Mouse (Mus musculus) heart, embryonic 14.5 days (tissue): ENCODE results near the gene BC035044. TPM values are rescaled to one million over a fixed set of nuclear protein-coding genes. Genes with fewer than 3 reads are reported as not detected.
"Not testable (repeated sequence)": the region's sequence is repeated elsewhere in the genome, so short reads cannot be mapped to it uniquely, and the experiment has no call there.

Experiments used
- ATAC-seq: fragments of 200-750 bp; cut with Nextera tagmentation; 2 replicates; pipeline ENCODE4 v1.8.0; 2017; ENCODE audit warnings: low read depth, moderate TSS enrichment; ENCODE audit not compliant: insufficient number of reproducible peaks, insufficient read depth, low FRiP score
- H3K27ac ChIP-seq, 2 experiments: fragments of 200-500 bp in 1 of 2; fragments of 300-500 bp in 1 of 2; sonication (generic) in 1 of 2; replicated peaks in 1 of 2; 2 replicates each; pipeline ENCODE4 v1.5.1; 2012 to 2014; ENCODE audit warnings: low read depth in 2 of 2, low read length in 2 of 2, control low read depth in 1 of 2, mild to moderate bottlenecking in 1 of 2, mixed read lengths in 1 of 2; ENCODE audit not compliant: control insufficient read depth in 1 of 2, insufficient read depth in 1 of 2
- H3K27me3 ChIP-seq: fragments of 300-500 bp; sonication (generic); 2 replicates; pipeline ENCODE4 v1.6.1; 2014; ENCODE audit warnings: mild to moderate bottlenecking, low read length, control low read depth; ENCODE audit not compliant: control insufficient read depth, insufficient read depth
- H3K36me3 ChIP-seq: fragments of 300-500 bp; sonication (generic); 2 replicates; pipeline ENCODE4 v1.6.1; 2014; ENCODE audit warnings: mild to moderate bottlenecking, control low read depth, low read length, mixed read lengths; ENCODE audit not compliant: control insufficient read depth, insufficient read depth
- H3K4me1 ChIP-seq, 2 experiments: fragments of 200-500 bp in 1 of 2; fragments of 300-500 bp in 1 of 2; sonication (generic) in 1 of 2; 2 replicates each; pipeline ENCODE4 v1.6.1; 2012 to 2014; ENCODE audit warnings: low read length in 2 of 2, control low read depth in 1 of 2, mixed read lengths in 1 of 2; ENCODE audit not compliant: control insufficient read depth in 2 of 2, insufficient read depth in 2 of 2
- H3K4me2 ChIP-seq: fragments of 300-500 bp; sonication (generic); 2 replicates; pipeline ENCODE4 v1.6.1; 2014; ENCODE audit warnings: mild to moderate bottlenecking, low read length
- H3K4me3 ChIP-seq, 2 experiments: fragments of 200-500 bp in 1 of 2; fragments of 300-500 bp in 1 of 2; sonication (generic) in 1 of 2; 2 replicates each; pipeline ENCODE4 v1.5.1; 2012 to 2014; ENCODE audit warnings: low read length in 2 of 2, mild to moderate bottlenecking in 2 of 2, control low read depth in 1 of 2, low read depth in 1 of 2, moderate library complexity in 1 of 2; ENCODE audit not compliant: control insufficient read depth in 1 of 2, insufficient read depth in 1 of 2
- H3K9ac ChIP-seq: fragments of 300-500 bp; sonication (generic); 2 replicates; pipeline ENCODE4 v1.6.1; 2014; ENCODE audit warnings: mild to moderate bottlenecking, low read length
- H3K9me3 ChIP-seq: fragments of 300-500 bp; sonication (generic); 2 replicates; pipeline ENCODE4 v1.6.1; 2016; ENCODE audit warnings: low read length, control low read depth; ENCODE audit not compliant: control insufficient read depth
- WGBS: fragments of 180-500 bp; shearing (Covaris S2); extraction: QIAGEN DNeasy Blood & Tissue Kit; methylation state at CpG from one replicate; pipeline ENCODE4 v1.1.7; 2014; 5-methylcytosine and 5-hydroxymethylcytosine counted together
- polyA plus RNA-seq: library from polyadenylated mRNA; unstranded; fragments of >200 nt; fragmentation: Nextera tagmentation; extraction: Ambion mirVana; gene quantifications from 2 replicates; pipeline ENCODE4 v1.2.1, GENCODE M21; 2014

Gene BC035044
- polyA plus RNA-seq: 0.34 TPM in 1 of 2 replicates, not detected in the other

- Histone ChIP-seq H3K4me3 (no peak within 1 kb of the TSS), H3K4me2 (no peak within 1 kb of the TSS), H3K36me3 (no peaks in the 10 kb centered on the region), H3K4me1 (no peaks in the 10 kb centered on the region), H3K9me3 (no peaks in the 10 kb centered on the region), H3K9ac (no peak within 1 kb of the TSS), H3K27ac (no peak within 1 kb of the TSS), H3K27me3 (no peaks in the 10 kb centered on the region)
- ATAC-seq: no peak
- 45% methylated on average over 2 of the region's 2 CpGs for WGBS
Measured at GRCm38 (mm10) chr6:128890948-128891355, at the start of gene BC035044. TSS of gene BC035044 (minus strand) at chr6:128891126.

DNA sequence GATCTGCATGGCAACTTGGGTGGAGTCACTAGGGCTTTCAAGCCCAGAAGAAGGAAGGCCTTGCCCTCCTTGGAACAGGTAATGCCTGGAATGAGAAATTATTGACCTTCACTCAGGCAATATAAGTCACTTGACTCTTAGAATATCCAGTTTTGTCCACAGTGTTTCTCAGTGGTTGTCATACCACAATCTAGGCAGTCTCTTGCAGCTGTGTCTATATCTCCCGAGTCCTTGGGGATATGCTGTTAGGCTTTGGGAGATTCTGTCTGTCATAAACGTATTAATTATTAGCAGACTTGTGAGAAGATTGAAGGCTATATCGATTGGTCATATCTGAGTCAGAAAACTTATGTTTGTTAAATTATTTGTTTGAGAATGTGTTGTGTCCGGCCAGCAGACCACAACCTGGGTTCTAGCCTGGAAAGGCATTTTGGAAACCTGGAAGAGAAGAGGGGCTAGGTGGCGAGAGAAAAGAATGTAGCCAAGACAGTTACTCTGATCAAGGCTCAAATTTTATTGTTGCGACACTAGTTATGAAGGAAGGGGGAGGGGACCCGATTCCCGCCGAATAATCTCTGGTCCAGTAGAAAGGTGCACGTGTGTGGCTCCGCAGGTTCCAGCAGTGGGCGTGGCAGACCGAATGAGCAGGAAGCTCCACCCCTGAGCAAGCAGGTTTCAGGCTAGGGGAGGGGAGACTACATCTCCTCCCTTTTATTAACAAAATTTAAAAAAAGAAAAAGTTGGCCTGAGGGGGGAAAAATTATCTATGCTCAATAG is 45.2 kb upstream of the BC035044 start:
- not testable (repeated sequence) for H3K4me3 ChIP-seq, ATAC-seq, H3K4me1 ChIP-seq, H3K36me3 ChIP-seq, H3K9me3 ChIP-seq, H3K9ac ChIP-seq, H3K27ac ChIP-seq, H3K4me2 ChIP-seq, H3K27me3 ChIP-seq
- WGBS: 80% methylated on average over 4 of the region's 13 CpGs

GRCm38 (mm10) chr6:128934081-128934480 is 43.2 kb upstream of the BC035044 start, which contains the start of gene Clec2g:
TSS of gene Clec2g (plus strand) at chr6:128934381.
- ATAC-seq, H3K4me1 ChIP-seq, H3K27me3 ChIP-seq, H3K4me2 ChIP-seq, H3K36me3 ChIP-seq, H3K4me3 ChIP-seq, H3K9ac ChIP-seq, H3K9me3 ChIP-seq, H3K27ac ChIP-seq: not testable (repeated sequence)
- 91% methylated on average over 4 of the region's 4 CpGs for WGBS

- no peaks in the 10 kb centered on the region for H3K27me3 ChIP-seq
- no peaks in the 10 kb centered on the region for H3K4me1 ChIP-seq
- ATAC-seq: no peak
- 76% methylated on average over 2 of the region's 2 CpGs for WGBS
- H3K36me3 ChIP-seq: no peaks in the 10 kb centered on the region
- no peak overlapping the region for H3K4me3 ChIP-seq
- no peak overlapping the region for H3K4me2 ChIP-seq
- no peaks in the 10 kb centered on the region for H3K9me3 ChIP-seq
- no peak overlapping the region for H3K9ac ChIP-seq
- no peak overlapping the region for H3K27ac ChIP-seq
Measured at GRCm38 (mm10) chr6:128933050-128933449, 42.1 kb upstream of the BC035044 start.

DNA sequence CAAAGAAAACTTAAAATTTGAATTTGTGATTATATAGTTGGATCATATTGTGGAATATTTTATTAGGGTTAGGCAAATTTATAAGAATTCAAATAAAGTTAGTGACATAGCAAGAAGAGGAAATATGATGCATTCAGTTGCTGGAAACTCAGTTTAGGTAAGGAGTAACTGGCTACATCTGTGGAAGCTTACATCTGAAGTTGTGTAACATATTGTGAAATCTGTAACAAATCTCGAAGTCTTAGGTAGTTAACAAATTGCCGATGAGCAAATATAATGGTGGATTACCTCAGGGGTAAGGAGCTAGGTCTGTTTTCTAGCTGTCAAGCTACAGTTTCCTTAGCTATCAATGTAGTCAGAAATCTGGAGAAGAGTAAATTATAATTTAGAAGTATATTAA is 26.4 kb upstream of the BC035044 start:
- 72% methylated on average over 2 of the region's 2 CpGs for WGBS
- Histone ChIP-seq H3K4me3 (no peak overlapping the region), H3K4me1 (no peaks in the 10 kb centered on the region), H3K9me3 (no peaks in the 10 kb centered on the region), H3K27me3 (no peaks in the 10 kb centered on the region), H3K4me2 (no peak overlapping the region), H3K27ac (no peak overlapping the region), H3K9ac (no peak overlapping the region), H3K36me3 (no peaks in the 10 kb centered on the region)
- ATAC-seq: no peak

DNA sequence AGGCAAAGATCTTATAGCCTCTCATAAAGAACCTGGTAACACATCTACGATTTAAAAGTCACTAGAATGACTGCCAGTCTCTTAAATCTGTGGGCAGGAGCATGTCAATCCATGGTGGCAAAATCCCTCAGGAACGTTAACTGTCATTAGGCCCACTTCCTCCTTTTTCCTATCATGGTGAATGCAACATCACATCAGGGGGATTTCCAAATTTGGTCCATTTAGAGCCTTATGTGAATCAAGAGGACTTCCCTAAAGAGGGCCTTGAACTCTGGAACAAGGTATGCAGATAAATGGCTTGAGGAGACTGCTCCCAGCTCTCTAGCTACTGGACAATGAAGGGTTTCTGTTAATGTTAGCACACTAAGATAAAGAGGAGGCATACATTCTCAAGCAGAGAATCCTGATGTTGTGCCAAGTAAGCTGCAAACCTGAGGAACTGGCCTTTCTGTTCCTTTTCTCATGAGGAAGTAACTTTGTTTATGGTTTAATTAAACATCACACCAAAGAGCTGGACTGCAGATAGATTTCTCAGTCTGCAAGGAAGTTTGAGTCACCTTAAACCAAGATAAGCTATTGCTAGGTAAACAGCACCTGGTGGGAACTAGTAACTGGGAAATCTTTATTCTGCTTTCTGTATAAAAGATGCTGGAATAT is 22.8 kb upstream of the BC035044 start:
- 69% methylated on average over 2 of the region's 2 CpGs for WGBS
- Histone ChIP-seq H3K36me3 (no peaks in the 10 kb centered on the region), H3K4me2 (no peak overlapping the region), H3K27ac (no peak overlapping the region), H3K4me1 (no peaks in the 10 kb centered on the region), H3K27me3 (no peaks in the 10 kb centered on the region), H3K9ac (no peak overlapping the region), H3K4me3 (no peak overlapping the region), H3K9me3 (no peaks in the 10 kb centered on the region)
- ATAC-seq: no peak

DNA sequence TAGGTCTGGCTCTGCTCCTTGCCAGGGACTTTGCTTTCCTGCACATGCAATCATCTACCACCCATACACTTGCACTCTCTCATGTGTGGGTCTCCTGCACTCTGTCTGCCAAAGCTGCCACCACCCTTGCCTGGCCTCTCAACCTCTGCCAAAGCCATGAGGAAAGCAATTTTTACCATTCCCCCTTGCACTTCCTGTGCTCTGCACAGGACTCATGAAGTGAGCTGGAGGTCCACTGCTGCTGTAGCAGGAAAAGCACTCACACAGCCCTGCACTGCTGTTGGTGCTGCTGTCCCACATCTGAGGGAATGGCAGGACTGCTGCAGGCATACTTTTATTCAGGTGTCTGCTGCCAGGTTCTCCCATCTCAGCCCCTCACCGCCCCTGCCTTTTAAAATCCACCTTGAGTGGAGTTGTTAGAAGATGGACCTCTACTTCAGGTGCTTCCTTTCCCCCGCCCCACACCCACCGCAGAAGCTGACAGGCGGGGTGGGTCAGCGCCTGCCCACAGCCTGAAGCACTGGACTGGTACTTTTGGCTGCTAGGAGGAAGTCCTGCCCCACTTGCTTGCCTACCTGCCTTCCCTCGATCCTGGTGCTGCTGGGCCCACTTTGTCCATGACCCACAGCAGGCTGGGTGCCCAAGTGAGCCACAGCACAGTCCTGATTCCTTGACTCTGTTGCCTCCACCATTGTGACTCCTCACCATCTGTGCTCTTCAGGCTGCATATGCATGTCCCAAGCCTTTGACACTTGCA is 10.0 kb upstream of the BC035044 start:
- WGBS: 72% methylated on average over 6 of the region's 6 CpGs
- H3K4me1 ChIP-seq, H3K27ac ChIP-seq, H3K36me3 ChIP-seq, ATAC-seq, H3K4me3 ChIP-seq, H3K27me3 ChIP-seq, H3K9ac ChIP-seq, H3K4me2 ChIP-seq, H3K9me3 ChIP-seq: not testable (repeated sequence)
